ENCODE assay signal across 14 mouse cellular contexts in the genomic region with DNA sequence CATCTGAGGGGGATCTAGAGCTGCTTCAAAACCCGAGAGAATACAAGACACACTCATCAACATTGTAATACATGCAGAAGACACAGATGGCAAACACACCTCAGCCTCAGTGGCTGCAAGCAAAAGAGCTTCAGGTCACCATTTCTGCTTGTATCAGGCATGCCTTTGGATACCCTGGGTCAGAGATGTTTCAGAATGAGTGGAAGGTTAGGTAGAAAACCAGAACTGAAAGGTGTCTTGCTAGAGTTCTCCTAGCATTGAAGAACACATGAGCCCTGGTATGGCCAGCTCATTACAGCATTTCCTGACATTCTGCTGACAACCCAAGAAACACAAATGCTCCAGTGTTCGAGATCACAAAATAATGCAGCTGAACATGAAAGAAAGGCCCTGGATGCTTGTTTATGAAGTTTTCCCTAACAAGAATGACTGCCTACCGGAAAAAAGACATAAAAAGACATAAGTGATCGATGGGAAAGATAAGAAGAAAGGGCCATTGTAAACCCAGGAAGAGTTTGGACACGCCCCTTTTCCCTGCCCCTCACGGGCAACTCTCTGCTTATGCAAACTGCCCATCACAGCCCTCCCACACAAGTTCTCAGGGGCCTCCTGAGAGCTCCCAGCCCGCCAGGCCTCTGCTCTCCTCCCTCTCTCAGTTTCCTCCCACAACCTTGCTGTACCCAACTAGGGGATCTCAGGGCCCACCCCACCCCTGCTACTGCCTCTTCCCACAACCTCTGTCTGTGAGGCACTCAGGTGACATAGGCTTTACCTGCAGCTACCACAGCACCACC. TPM values are rescaled to one million over a fixed set of nuclear protein-coding genes. Genes with fewer than 3 reads are reported as not detected.
DNase-seq lines count a peak whose midpoint lies in the region; ATAC-seq and TF ChIP-seq lines count a peak whose summit lies in the region.
"Had no signal": no experiment of that assay in that cellular context is flagged by ENCODE, and none has a peak within 500 bp of the region (broad histone marks: within the 10 kb centered on the region; RNA-seq: fewer than 3 reads in every experiment).

No protein-coding gene starts in this region.

- no peak overlapping the region for H3K9ac ChIP-seq in forebrain, embryonic 12.5 days
- no peak overlapping the region for H3K9ac ChIP-seq in forebrain, embryonic 15.5 days (replicated peaks)
- H3K9ac ChIP-seq: limb, embryonic 13.5 days; lung, embryonic 15.5 days had no signal

- H3K4me3 ChIP-seq in forebrain, embryonic 12.5 days (replicated peaks): no peak overlapping the region
- no peak overlapping the region for H3K4me3 ChIP-seq in forebrain, embryonic 15.5 days
- H3K4me3 ChIP-seq in limb, embryonic 10.5 days: no peak overlapping the region
- no peak overlapping the region for H3K4me3 ChIP-seq in thymus, adult 2 months (ENCODE audit: control insufficient read depth, insufficient read depth, low read length)
- H3K4me3 ChIP-seq: limb, embryonic 13.5 days; lung, embryonic 15.5 days had no signal

- TF ChIP-seq CTCF in thymus, adult 2 months (IDR thresholded peaks at IDR 0.05; ENCODE audit: borderline replicate concordance, control insufficient read depth, extremely low read depth, insufficient read depth, low read length, poor library complexity): no peak

- H3K4me1 ChIP-seq in forebrain, embryonic 12.5 days: peaks cover 18% of the 10 kb centered on the region
- peaks cover 12% of the 10 kb centered on the region; the same call in 1 of the 2 replicates for H3K4me1 ChIP-seq in forebrain, embryonic 15.5 days
- peaks cover 20% of the 10 kb centered on the region for H3K4me1 ChIP-seq in limb, embryonic 10.5 days
- H3K4me1 ChIP-seq in thymus, adult 2 months (replicated peaks; ENCODE audit: control insufficient read depth, insufficient read depth, low read length): peaks cover 10% of the 10 kb centered on the region

- H3K27me3 ChIP-seq in forebrain, embryonic 12.5 days: no peaks in the 10 kb centered on the region
- no peaks in the 10 kb centered on the region for H3K27me3 ChIP-seq in forebrain, embryonic 15.5 days
- no peaks in the 10 kb centered on the region for H3K27me3 ChIP-seq in limb, embryonic 10.5 days (ENCODE audit: low read depth, poor library complexity, severe bottlenecking)
- no peaks in the 10 kb centered on the region for H3K27me3 ChIP-seq in thymus, adult 2 months (ENCODE audit: control insufficient read depth, insufficient read depth, low read length)
- H3K27me3 ChIP-seq: limb, embryonic 13.5 days; lung, embryonic 15.5 days had no signal

- H3K36me3 ChIP-seq in forebrain, embryonic 12.5 days (replicated peaks): no peaks in the 10 kb centered on the region
- no peaks in the 10 kb centered on the region for H3K36me3 ChIP-seq in forebrain, embryonic 15.5 days
- H3K36me3 ChIP-seq in limb, embryonic 10.5 days: no peaks in the 10 kb centered on the region
- H3K36me3 ChIP-seq in thymus, adult 2 months (ENCODE audit: control insufficient read depth, insufficient read depth, low read length): no peaks in the 10 kb centered on the region
- H3K36me3 ChIP-seq: limb, embryonic 13.5 days; lung, embryonic 15.5 days had no signal

- TF ChIP-seq POLR2A in thymus, adult 2 months (IDR thresholded peaks at IDR 0.05; ENCODE audit: control insufficient read depth, extremely low read depth, insufficient read depth, low read length, poor library complexity): no peak

- ATAC-seq in forebrain, embryonic 12.5 days (ENCODE audit: low FRiP score): no peak
- no peak for ATAC-seq in forebrain, embryonic 15.5 days (replicated peaks)

- 45% methylated on average over 7 of the region's 7 CpGs for WGBS in forebrain, embryonic 12.5 days
- WGBS in forebrain, embryonic 15.5 days: 39% methylated on average over 7 of the region's 7 CpGs
- 47% methylated on average over 7 of the region's 7 CpGs for WGBS in limb, embryonic 10.5 days
- WGBS in thymus, adult 2 months: 79% methylated on average over 7 of the region's 7 CpGs

- H3K9me3 ChIP-seq in forebrain, embryonic 12.5 days: no peaks in the 10 kb centered on the region
- H3K9me3 ChIP-seq in forebrain, embryonic 15.5 days: no peaks in the 10 kb centered on the region
- no peaks in the 10 kb centered on the region for H3K9me3 ChIP-seq in limb, embryonic 10.5 days (replicated peaks)
- H3K9me3 ChIP-seq: limb, embryonic 13.5 days; lung, embryonic 15.5 days had no signal

- H3K4me2 ChIP-seq in forebrain, embryonic 12.5 days: no peak overlapping the region
- no peak overlapping the region for H3K4me2 ChIP-seq in forebrain, embryonic 15.5 days (replicated peaks)
- H3K4me2 ChIP-seq: limb, embryonic 13.5 days; lung, embryonic 15.5 days had no signal

- peak overlapping the region; percentile 11; the same call in 1 of the 2 replicates for H3K27ac ChIP-seq in forebrain, embryonic 12.5 days
- H3K27ac ChIP-seq in forebrain, embryonic 15.5 days (replicated peaks): no peak overlapping the region
- H3K27ac ChIP-seq in limb, embryonic 10.5 days: peak overlapping the region; percentile 50; the same call in 1 of the 2 replicates
- no peak overlapping the region for H3K27ac ChIP-seq in thymus, adult 2 months (ENCODE audit: control insufficient read depth, insufficient read depth, low read length)
- H3K27ac ChIP-seq: limb, embryonic 13.5 days; lung, embryonic 15.5 days had no signal

- peak; percentile 21 for DNase-seq in kidney, postnatal 10 days
- no peak for DNase-seq in kidney, postnatal 25 days
- DNase-seq in R1 (ENCODE audit: low read depth, low spot score): peak; percentile 16
- DNase-seq in limb, embryonic 10.5 days (ENCODE audit: low spot score): no peak
- no peak for DNase-seq in thymus, adult 2 months
- DNase-seq in frontal cortex, postnatal 10 days (ENCODE audit: low spot score in 2 of 2): no peak
- DNase-seq: adrenal gland, postnatal 10 days; cerebellum, adult 11-12 months; right cerebral cortex, postnatal 25 days; thymus, postnatal 36 days had no signal

RNA-seq across cellular contexts. Expression of a gene that starts 21.7 kb away (rescaled TPM):
- polyA plus RNA-seq in forebrain, embryonic 12.5 days (2016; fragmentation: Nextera tagmentation; extraction: Ambion mirVana): 49.1 and 55.2 TPM in 2 replicates
- 30.9 and 31.0 TPM in 2 replicates for polyA plus RNA-seq in forebrain, embryonic 15.5 days (2015; fragmentation: Nextera tagmentation; extraction: Ambion mirVana)
- 43.2 and 45.5 TPM in 2 replicates for polyA plus RNA-seq in limb, embryonic 10.5 days (2016; fragmentation: Nextera tagmentation; extraction: Ambion mirVana)
- 57.0 and 59.8 TPM in 2 replicates for polyA plus RNA-seq in thymus, adult 2 months (2012; rRNA removed)

RNA-seq across cellular contexts. Expression of a gene that starts 50.5 kb away (rescaled TPM):
- 8.1 and 8.7 TPM in 2 replicates for polyA plus RNA-seq in forebrain, embryonic 12.5 days (2016; fragmentation: Nextera tagmentation; extraction: Ambion mirVana)
- polyA plus RNA-seq in forebrain, embryonic 15.5 days (2015; fragmentation: Nextera tagmentation; extraction: Ambion mirVana): 5.4 and 5.7 TPM in 2 replicates
- polyA plus RNA-seq in limb, embryonic 10.5 days (2016; fragmentation: Nextera tagmentation; extraction: Ambion mirVana): 12.6 and 13.5 TPM in 2 replicates
- 15.2 and 15.3 TPM in 2 replicates for polyA plus RNA-seq in thymus, adult 2 months (2012; rRNA removed)

Comparison
In these comparisons a context has a peak if more than half of its experiments do, and no peak if none do; other contexts are left out.
1. H3K27ac ChIP-seq: peak in forebrain, embryonic 12.5 days (single experiment) and limb, embryonic 10.5 days (single experiment); none in forebrain, embryonic 15.5 days (single experiment) and thymus, adult 2 months (single experiment).
2. DNase-seq: peak in kidney, postnatal 10 days (single experiment) and R1 (single experiment); none in kidney, postnatal 25 days (0 of 2), limb, embryonic 10.5 days (single experiment), thymus, adult 2 months (single experiment) and frontal cortex, postnatal 10 days (0 of 2).